Mouse (Mus musculus): ENCODE data around the gene C2cd3. TPM values are rescaled to one million over a fixed set of nuclear protein-coding genes. Genes with fewer than 3 reads are reported as not detected.

Gene C2cd3
- polyA plus RNA-seq, 1 experiment from 2014 or later: 13.2 TPM

GRCm38 (mm10) chr7:100463757-100464156 lies 91.7 kb downstream of the C2cd3 start:
- ATAC-seq: no peak
- Histone ChIP-seq H3K4me3 (ENCODE audit: low read length) (no peak overlapping the region), H3K9ac (ENCODE audit: low read depth, low read length) (no peak overlapping the region), H3K27me3 (replicated peaks; ENCODE audit: control insufficient read depth, insufficient read depth, low read length) (no peaks in the 10 kb centered on the region), H3K9me3 (ENCODE audit: control insufficient read depth, low read length) (no peaks in the 10 kb centered on the region), H3K36me3 (ENCODE audit: control insufficient read depth, insufficient read depth, low read length) (peaks cover 13% of the 10 kb centered on the region; the same call in 1 of the 2 replicates), H3K4me1 (ENCODE audit: control insufficient read depth, insufficient read depth, low read depth, low read length) (no peaks in the 10 kb centered on the region), H3K27ac (ENCODE audit: low read depth, low read length) (no peak overlapping the region), H3K4me2 (ENCODE audit: low read length) (no peak overlapping the region)
- 92% methylated on average over 10 of the region's 10 CpGs for WGBS

GRCm38 (mm10) chr7:100464248-100464647 lies 92.2 kb downstream of the C2cd3 start:
- no peak overlapping the region for H3K27ac ChIP-seq (ENCODE audit: low read depth, low read length)
- H3K4me3 ChIP-seq (ENCODE audit: low read length): no peak overlapping the region
- 98% methylated on average over 7 of the region's 7 CpGs for WGBS
- H3K36me3 ChIP-seq (ENCODE audit: control insufficient read depth, insufficient read depth, low read length): peaks cover 13% of the 10 kb centered on the region; the same call in 1 of the 2 replicates
- no peak overlapping the region for H3K9ac ChIP-seq (ENCODE audit: low read depth, low read length)
- ATAC-seq: no peak
- no peaks in the 10 kb centered on the region for H3K27me3 ChIP-seq (replicated peaks; ENCODE audit: control insufficient read depth, insufficient read depth, low read length)
- no peaks in the 10 kb centered on the region for H3K9me3 ChIP-seq (ENCODE audit: control insufficient read depth, low read length)
- H3K4me1 ChIP-seq (ENCODE audit: control insufficient read depth, insufficient read depth, low read depth, low read length): no peaks in the 10 kb centered on the region
- no peak overlapping the region for H3K4me2 ChIP-seq (ENCODE audit: low read length)

- H3K4me1 ChIP-seq (ENCODE audit: control insufficient read depth, insufficient read depth, low read depth, low read length): no peaks in the 10 kb centered on the region
- H3K9ac ChIP-seq (ENCODE audit: low read depth, low read length): no peak overlapping the region
- H3K27me3 ChIP-seq (replicated peaks; ENCODE audit: control insufficient read depth, insufficient read depth, low read length): no peaks in the 10 kb centered on the region
- no peaks in the 10 kb centered on the region for H3K9me3 ChIP-seq (ENCODE audit: control insufficient read depth, low read length)
- peaks cover 9% of the 10 kb centered on the region for H3K36me3 ChIP-seq (ENCODE audit: control insufficient read depth, insufficient read depth, low read length)
- H3K4me2 ChIP-seq (ENCODE audit: low read length): no peak overlapping the region
- no peak for ATAC-seq
- 74% methylated on average over 4 of the region's 4 CpGs for WGBS
- H3K4me3 ChIP-seq (ENCODE audit: low read length): no peak overlapping the region
- no peak overlapping the region for H3K27ac ChIP-seq (ENCODE audit: low read depth, low read length)
Observed at GRCm38 (mm10) chr7:100465248-100465647, 93.2 kb downstream of the C2cd3 start.

GRCm38 (mm10) chr7:100465656-100466309 lies 93.8 kb downstream of the C2cd3 start:
- peaks cover 9% of the 10 kb centered on the region for H3K36me3 ChIP-seq (ENCODE audit: control insufficient read depth, insufficient read depth, low read length)
- WGBS: 69% methylated on average over 5 of the region's 5 CpGs

GRCm38 (mm10) chr7:100466781-100467510 lies 94.9 kb downstream of the C2cd3 start:
- H3K27me3 ChIP-seq (replicated peaks; ENCODE audit: control insufficient read depth, insufficient read depth, low read length): no peaks in the 10 kb centered on the region
- WGBS: 92% methylated on average over 11 of the region's 11 CpGs
- H3K4me1 ChIP-seq (ENCODE audit: control insufficient read depth, insufficient read depth, low read depth, low read length): no peaks in the 10 kb centered on the region
- no peak for ATAC-seq
- no peaks in the 10 kb centered on the region for H3K9me3 ChIP-seq (ENCODE audit: control insufficient read depth, low read length)
- no peak overlapping the region for H3K27ac ChIP-seq (ENCODE audit: low read depth, low read length)
- H3K4me3 ChIP-seq (ENCODE audit: low read length): no peak overlapping the region
- H3K4me2 ChIP-seq (ENCODE audit: low read length): no peak overlapping the region
- H3K9ac ChIP-seq (ENCODE audit: low read depth, low read length): no peak overlapping the region
- peaks cover 9% of the 10 kb centered on the region; the same call in 1 of the 2 replicates for H3K36me3 ChIP-seq (ENCODE audit: control insufficient read depth, insufficient read depth, low read length)

More at GRCm38 (mm10) chr7:100465656-100466309, 93.8 kb downstream of the C2cd3 start:
- Histone ChIP-seq H3K4me1 (ENCODE audit: control insufficient read depth, insufficient read depth, low read depth, low read length) (no peaks in the 10 kb centered on the region), H3K4me3 (ENCODE audit: low read length) (no peak overlapping the region), H3K27me3 (replicated peaks; ENCODE audit: control insufficient read depth, insufficient read depth, low read length) (no peaks in the 10 kb centered on the region), H3K9me3 (ENCODE audit: control insufficient read depth, low read length) (no peaks in the 10 kb centered on the region), H3K9ac (ENCODE audit: low read depth, low read length) (no peak overlapping the region), H3K27ac (ENCODE audit: low read depth, low read length) (no peak overlapping the region), H3K4me2 (ENCODE audit: low read length) (no peak overlapping the region)
- ATAC-seq: 0 out of 2 replicates have a peak, but pooled peaks have one; percentile 58

- Histone ChIP-seq H3K4me1 (ENCODE audit: control insufficient read depth, insufficient read depth, low read depth, low read length) (no peaks in the 10 kb centered on the region), H3K4me2 (ENCODE audit: low read length) (no peak overlapping the region), H3K9ac (ENCODE audit: low read depth, low read length) (no peak overlapping the region), H3K27me3 (replicated peaks; ENCODE audit: control insufficient read depth, insufficient read depth, low read length) (no peaks in the 10 kb centered on the region), H3K27ac (ENCODE audit: low read depth, low read length) (no peak overlapping the region), H3K9me3 (ENCODE audit: control insufficient read depth, low read length) (no peaks in the 10 kb centered on the region), H3K36me3 (ENCODE audit: control insufficient read depth, insufficient read depth, low read length) (peaks cover 6% of the 10 kb centered on the region; the same call in 1 of the 2 replicates), H3K4me3 (ENCODE audit: low read length) (no peak overlapping the region)
- WGBS: 89% methylated on average over 6 of the region's 6 CpGs
- ATAC-seq: no peak
Observed at GRCm38 (mm10) chr7:100468761-100469160, 96.7 kb downstream of the C2cd3 start.

GRCm38 (mm10) chr7:100469502-100469901 lies 97.5 kb downstream of the C2cd3 start:
- Histone ChIP-seq H3K4me3 (ENCODE audit: low read length) (no peak overlapping the region), H3K27me3 (replicated peaks; ENCODE audit: control insufficient read depth, insufficient read depth, low read length) (no peaks in the 10 kb centered on the region), H3K9me3 (ENCODE audit: control insufficient read depth, low read length) (no peaks in the 10 kb centered on the region), H3K36me3 (ENCODE audit: control insufficient read depth, insufficient read depth, low read length) (peaks cover 6% of the 10 kb centered on the region; the same call in 1 of the 2 replicates), H3K4me1 (ENCODE audit: control insufficient read depth, insufficient read depth, low read depth, low read length) (no peaks in the 10 kb centered on the region), H3K9ac (ENCODE audit: low read depth, low read length) (no peak overlapping the region), H3K4me2 (ENCODE audit: low read length) (no peak overlapping the region), H3K27ac (ENCODE audit: low read depth, low read length) (no peak overlapping the region)
- 94% methylated on average over 1 of the region's 1 CpGs for WGBS
- ATAC-seq: no peak

- H3K9ac ChIP-seq (ENCODE audit: low read depth, low read length): no peak overlapping the region
- H3K4me3 ChIP-seq (ENCODE audit: low read length): no peak overlapping the region
- H3K27ac ChIP-seq (ENCODE audit: low read depth, low read length): no peak overlapping the region
- no peaks in the 10 kb centered on the region for H3K4me1 ChIP-seq (ENCODE audit: control insufficient read depth, insufficient read depth, low read depth, low read length)
- ATAC-seq: no peak
- no peaks in the 10 kb centered on the region for H3K9me3 ChIP-seq (ENCODE audit: control insufficient read depth, low read length)
- H3K4me2 ChIP-seq (ENCODE audit: low read length): no peak overlapping the region
- 94% methylated on average over 11 of the region's 11 CpGs for WGBS
- H3K36me3 ChIP-seq (ENCODE audit: control insufficient read depth, insufficient read depth, low read length): peaks cover 6% of the 10 kb centered on the region; the same call in 1 of the 2 replicates
- no peaks in the 10 kb centered on the region for H3K27me3 ChIP-seq (replicated peaks; ENCODE audit: control insufficient read depth, insufficient read depth, low read length)
Observed at GRCm38 (mm10) chr7:100470796-100471406, 98.9 kb downstream of the C2cd3 start.

GRCm38 (mm10) chr7:100471407-100471797 lies 99.4 kb downstream of the C2cd3 start:
- H3K27ac ChIP-seq (ENCODE audit: low read depth, low read length): no peak overlapping the region
- 69% methylated on average over 1 of the region's 1 CpGs for WGBS
- ATAC-seq: no peak
- no peak overlapping the region for H3K4me3 ChIP-seq (ENCODE audit: low read length)
- H3K27me3 ChIP-seq (replicated peaks; ENCODE audit: control insufficient read depth, insufficient read depth, low read length): no peaks in the 10 kb centered on the region
- no peaks in the 10 kb centered on the region for H3K4me1 ChIP-seq (ENCODE audit: control insufficient read depth, insufficient read depth, low read depth, low read length)
- no peak overlapping the region for H3K4me2 ChIP-seq (ENCODE audit: low read length)
- no peak overlapping the region for H3K9ac ChIP-seq (ENCODE audit: low read depth, low read length)
- no peaks in the 10 kb centered on the region for H3K9me3 ChIP-seq (ENCODE audit: control insufficient read depth, low read length)
- H3K36me3 ChIP-seq (ENCODE audit: control insufficient read depth, insufficient read depth, low read length): peaks cover 6% of the 10 kb centered on the region; the same call in 1 of the 2 replicates
